Mouse (Mus musculus) ES-E14 (cell line): ENCODE data around the gene Iqsec1. TPM values are rescaled to one million over a fixed set of nuclear protein-coding genes. Genes with fewer than 3 reads are reported as not detected.

Experiments used
- DNase-seq: peaks from one replicate; pipeline ENCODE4 v3.0.0-alpha.2; 2013; ENCODE audit warnings: low read depth, low spot score
- H3K27ac ChIP-seq: 2 replicates; pipeline ENCODE4 v1.5.1; 2012; ENCODE audit warnings: low read depth, mild to moderate bottlenecking, low read length, moderate library complexity, mixed read lengths; ENCODE audit not compliant: poor library complexity, insufficient read depth, severe bottlenecking
- H3K36me3 ChIP-seq: 2 replicates; pipeline ENCODE4 v1.6.1; 2012; ENCODE audit warnings: mild to moderate bottlenecking, low read length, moderate library complexity, mixed read lengths; ENCODE audit not compliant: control insufficient read depth, poor library complexity, insufficient read depth, severe bottlenecking
- H3K4me1 ChIP-seq, 2 experiments: fragments of 150-350 bp in 1 of 2; sonication (generic) in 1 of 2; 2 replicates each; pipeline ENCODE4 v1.6.1; 2012; ENCODE audit warnings: low read length in 2 of 2, mild to moderate bottlenecking in 1 of 2, mixed read lengths in 1 of 2; ENCODE audit not compliant: control insufficient read depth in 2 of 2, insufficient read depth in 2 of 2, poor library complexity in 1 of 2
- H3K4me3 ChIP-seq, 2 experiments: fragments of 150-350 bp in 1 of 2; sonication (generic) in 1 of 2; 2 replicates each; pipeline ENCODE4 v1.5.1; 2012; ENCODE audit warnings: low read length in 2 of 2, low read depth in 1 of 2, mild to moderate bottlenecking in 1 of 2, mixed read lengths in 1 of 2; ENCODE audit not compliant: insufficient read depth in 1 of 2, poor library complexity in 1 of 2, severe bottlenecking in 1 of 2
- H3K9ac ChIP-seq: 2 replicates; pipeline ENCODE4 v1.6.1; 2012; ENCODE audit warnings: low read depth, mild to moderate bottlenecking, low read length, mixed read lengths; ENCODE audit not compliant: poor library complexity, insufficient read depth, severe bottlenecking
- H3K9me3 ChIP-seq: fragments of 150-350 bp; sonication (generic); 2 replicates; pipeline ENCODE4 v1.6.1; 2012; ENCODE audit warnings: low read depth, mild to moderate bottlenecking, low read length; ENCODE audit not compliant: control insufficient read depth, insufficient read depth
- CHD2 ChIP-seq: IDR thresholded peaks from 2 replicates; pipeline ENCODE4 v1.6.1; 2014; ENCODE audit warnings: mild to moderate bottlenecking, low read depth, low read length, inconsistent platforms
- HCFC1 ChIP-seq: IDR thresholded peaks from 2 replicates; pipeline ENCODE4 v1.6.1; 2012; ENCODE audit warnings: low read length, inconsistent platforms, borderline replicate concordance; ENCODE audit not compliant: insufficient read depth
- MAFK ChIP-seq: IDR thresholded peaks from 2 replicates; pipeline ENCODE4 v1.6.1; 2014; ENCODE audit warnings: mild to moderate bottlenecking, low read depth, low read length, inconsistent platforms; ENCODE audit not compliant: insufficient read depth
- ZC3H11A ChIP-seq: IDR thresholded peaks from 2 replicates; pipeline ENCODE4 v1.6.1; 2012; ENCODE audit warnings: low read depth, mild to moderate bottlenecking, inconsistent platforms, low read length, borderline replicate concordance
- ZNF384 ChIP-seq: IDR thresholded peaks from 2 replicates; pipeline ENCODE4 v1.6.1; 2012; ENCODE audit warnings: low read depth, low read length, inconsistent platforms
- in situ Hi-C, 2 experiments: fragments of 600-800 bp; cut with MboI; formaldehyde crosslinking; loops; one replicate each; pipeline ENCODE4 v1.15.1; 2025; ENCODE audit warnings: low sequenced_read_pairs in 2 of 2, inconsistent platforms in 1 of 2; ENCODE audit not compliant: unreplicated experiment in 2 of 2
- total RNA-seq: library from RNA; depleted of rRNA; stranded (reverse); fragments of 300-350 nt; gene quantifications from 2 replicates; pipeline ENCODE4 v1.2.3, GENCODE M21; 2012

Gene Iqsec1
- total RNA-seq, 1 experiment: 18.8 TPM

DNA sequence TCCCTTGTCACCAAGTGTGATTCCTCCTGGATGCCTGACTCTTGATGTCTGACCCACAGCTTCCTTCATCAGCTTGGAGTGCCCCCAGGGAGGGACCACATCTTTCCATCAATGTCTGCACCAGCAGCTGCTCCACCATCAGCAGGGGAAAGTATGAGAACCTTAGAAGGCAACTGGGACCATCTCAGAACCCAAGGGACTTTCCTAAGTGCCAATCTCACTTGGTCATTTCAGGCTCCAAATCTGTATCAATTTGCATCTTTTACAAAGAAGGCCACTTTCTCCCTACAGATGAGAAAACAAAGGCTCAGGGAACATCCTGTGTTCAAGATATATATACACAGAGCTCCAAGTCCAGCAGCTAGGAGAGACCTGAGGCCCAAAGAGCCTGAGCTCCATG, 205.3 kb downstream of the Iqsec1 start:
- H3K9me3 ChIP-seq: no peaks in the 10 kb centered on the region
- in situ Hi-C loops: no loop called here
- H3K4me3 ChIP-seq: no peak overlapping the region
- no peaks in the 10 kb centered on the region for H3K36me3 ChIP-seq
- TF ChIP-seq ZNF384 (no peak), HCFC1 (no peak), ZC3H11A (no peak), MAFK (no peak), CHD2 (no peak)
- no peak overlapping the region for H3K27ac ChIP-seq
- H3K4me1 ChIP-seq: no peaks in the 10 kb centered on the region
- no peak overlapping the region for H3K9ac ChIP-seq
- DNase-seq: no peak

DNA sequence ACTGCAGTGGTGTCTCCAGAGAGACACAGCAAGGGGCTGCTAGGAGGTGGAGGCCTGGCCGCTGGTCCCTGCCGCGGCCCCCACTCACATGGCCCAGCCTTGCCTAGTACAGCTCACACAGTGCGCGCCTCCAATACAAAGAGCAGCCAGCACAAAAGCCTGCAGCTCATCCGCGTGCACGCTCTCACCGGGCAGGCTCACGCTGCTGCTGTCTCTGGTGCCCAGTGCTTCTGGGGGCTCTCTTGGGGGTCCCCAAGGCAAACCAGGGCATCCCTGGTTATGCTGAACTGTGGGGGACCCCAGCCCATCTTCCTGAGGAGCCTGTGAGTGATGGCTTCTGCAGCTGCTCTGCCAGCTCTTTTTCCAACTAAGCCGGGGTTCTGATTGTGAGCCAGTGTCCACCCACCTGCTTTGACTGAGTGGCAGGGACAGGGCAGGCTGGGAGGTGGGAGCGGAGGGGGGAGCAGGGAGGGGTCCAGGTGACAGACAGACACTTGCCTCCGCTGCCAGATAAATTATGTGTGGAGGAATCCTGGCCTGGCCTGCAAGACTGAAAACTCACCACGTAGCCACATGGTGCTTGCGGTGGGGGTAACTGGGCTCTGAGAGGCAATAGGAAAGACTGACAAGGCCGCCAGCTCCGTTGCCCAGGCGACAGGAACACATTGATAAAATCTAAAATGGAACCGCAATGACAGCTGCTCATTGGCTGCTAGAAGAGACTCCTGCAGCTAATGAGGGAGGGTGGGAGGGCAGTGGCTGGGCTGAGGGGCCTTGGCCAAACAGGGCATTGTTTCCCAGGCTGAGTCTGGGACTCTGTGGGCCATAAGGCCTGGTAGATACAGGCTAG, 206.3 kb downstream of the Iqsec1 start:
- TF ChIP-seq CHD2: no peak
- TF ChIP-seq ZC3H11A: no peak
- TF ChIP-seq MAFK: no peak
- no peak for TF ChIP-seq ZNF384
- no peak for TF ChIP-seq HCFC1
- Histone ChIP-seq H3K9me3 (no peaks in the 10 kb centered on the region), H3K4me1 (no peaks in the 10 kb centered on the region), H3K36me3 (no peaks in the 10 kb centered on the region), H3K9ac (no peak overlapping the region), H3K4me3 (no peak overlapping the region), H3K27ac (no peak overlapping the region)
- in situ Hi-C loops: no loop called here
- no peak for DNase-seq

DNA sequence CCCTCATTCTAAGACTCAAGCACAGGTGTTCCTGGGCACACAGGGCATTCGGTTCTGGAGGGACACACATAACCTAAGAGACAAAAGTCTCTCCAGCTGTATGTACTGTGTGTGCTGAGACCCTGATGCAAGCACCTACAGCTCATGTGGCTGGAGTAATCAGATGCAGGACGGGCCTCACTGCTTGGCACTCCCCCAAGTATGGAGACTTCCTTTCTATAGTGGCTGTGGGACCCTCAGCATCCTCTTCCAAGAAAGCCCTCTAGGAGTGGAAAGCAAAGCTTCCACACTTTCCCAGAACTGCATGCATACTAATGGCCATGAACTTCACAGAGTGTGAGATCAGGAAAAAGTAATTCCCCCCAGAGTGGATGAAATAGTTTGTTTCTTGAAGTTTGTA, 208.0 kb downstream of the Iqsec1 start:
- H3K4me1 ChIP-seq: no peaks in the 10 kb centered on the region
- no peak for DNase-seq
- no peak overlapping the region for H3K9ac ChIP-seq
- H3K9me3 ChIP-seq: no peaks in the 10 kb centered on the region
- H3K36me3 ChIP-seq: no peaks in the 10 kb centered on the region
- in situ Hi-C loops: no loop called here
- no peak for TF ChIP-seq CHD2
- TF ChIP-seq ZNF384: no peak
- TF ChIP-seq ZC3H11A: no peak
- no peak for TF ChIP-seq HCFC1
- no peak for TF ChIP-seq MAFK
- H3K27ac ChIP-seq: no peak overlapping the region
- H3K4me3 ChIP-seq: no peak overlapping the region

DNA sequence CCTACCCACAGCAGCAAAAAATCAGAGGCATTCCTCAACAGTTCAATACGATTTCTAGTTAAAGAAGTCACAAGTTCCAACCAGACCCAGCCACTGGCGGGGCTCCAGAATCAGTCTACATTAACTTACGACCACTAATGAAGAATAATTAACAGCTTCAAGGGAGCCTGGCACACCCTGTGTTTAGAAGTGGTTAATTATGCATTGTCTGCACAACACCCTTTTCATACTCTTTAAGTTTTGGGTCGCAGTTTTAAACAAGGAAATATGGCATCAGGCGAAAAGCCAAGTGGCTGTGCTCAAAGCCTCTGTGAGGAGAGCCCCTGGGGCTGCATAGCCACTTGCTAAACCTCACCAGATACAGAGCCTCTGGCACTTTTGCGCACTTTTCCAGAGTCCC, 209.6 kb downstream of the Iqsec1 start:
- TF ChIP-seq CHD2 (no peak), MAFK (no peak), HCFC1 (no peak), ZNF384 (no peak), ZC3H11A (no peak)
- Histone ChIP-seq H3K27ac (no peak overlapping the region), H3K9me3 (no peaks in the 10 kb centered on the region), H3K4me3 (no peak overlapping the region), H3K4me1 (no peaks in the 10 kb centered on the region), H3K36me3 (no peaks in the 10 kb centered on the region), H3K9ac (no peak overlapping the region)
- DNase-seq: no peak
- in situ Hi-C loops: no loop called here
